Mouse (Mus musculus) urinary bladder, postnatal 14 days (tissue): ENCODE results near the gene Pdhb.

Source experiments
- DNase-seq: peaks from one replicate; pipeline ENCODE4 v3.0.0; 2021; ENCODE audit warnings: low spot score

Pdhb gene

DNA sequence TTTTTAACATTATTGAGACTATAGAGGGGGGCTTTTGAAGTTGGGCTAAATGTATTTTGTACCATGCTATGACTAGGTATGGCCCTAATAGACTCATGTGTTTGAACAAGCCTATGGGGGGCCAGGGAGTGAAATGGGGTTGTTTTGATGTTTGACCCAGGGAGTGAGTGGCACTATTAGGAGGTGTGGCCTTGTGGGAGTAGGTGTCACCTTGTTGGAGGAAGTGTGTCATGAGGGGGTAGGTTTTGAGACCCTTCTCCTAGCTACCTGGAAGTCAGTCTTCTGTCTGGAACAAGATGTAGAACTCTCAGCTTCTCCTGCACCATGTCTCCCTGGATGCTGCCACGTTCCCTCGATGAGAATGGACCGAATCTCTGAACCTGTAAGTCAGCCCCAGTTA lies 17.7 kb upstream of the Pdhb start:
- DNase-seq, result no peak

DNA sequence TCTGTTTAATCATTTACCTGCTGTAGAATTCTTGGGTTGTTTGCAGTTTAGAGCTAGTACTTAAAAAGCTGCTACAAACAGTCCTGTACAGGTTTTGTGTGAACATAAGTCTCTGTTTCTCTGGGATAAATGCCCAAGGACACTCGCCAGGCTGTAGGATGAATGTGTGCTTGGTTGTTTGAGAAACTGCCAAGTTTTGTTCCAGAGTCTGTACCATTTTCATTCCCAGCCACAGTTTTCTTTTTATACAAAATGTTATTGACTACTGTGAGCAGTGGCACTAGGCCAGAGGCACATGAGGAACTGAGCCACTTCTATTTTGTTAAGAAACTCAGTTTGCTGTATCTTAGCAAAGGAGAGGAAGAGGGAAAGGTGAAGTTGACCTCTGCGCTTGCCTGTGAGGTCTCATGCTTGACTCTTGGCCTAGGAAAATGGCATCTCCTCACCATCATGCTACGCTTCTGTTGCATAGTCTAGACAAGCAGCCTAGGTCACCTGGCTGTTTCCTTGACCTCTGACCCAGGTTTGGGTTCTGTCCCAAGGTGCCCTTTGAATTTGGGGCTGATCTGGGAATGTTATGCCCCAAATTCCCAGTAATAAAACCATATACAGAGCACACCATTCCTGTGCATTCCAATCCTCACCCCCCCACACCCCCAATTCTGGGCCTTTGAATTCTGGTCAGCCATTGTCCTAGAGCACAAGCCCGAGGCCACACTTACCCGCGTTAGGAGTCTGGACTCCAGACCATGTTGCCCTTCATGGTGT lies 13.6 kb upstream of the Pdhb start:
- no peak for DNase-seq

DNA sequence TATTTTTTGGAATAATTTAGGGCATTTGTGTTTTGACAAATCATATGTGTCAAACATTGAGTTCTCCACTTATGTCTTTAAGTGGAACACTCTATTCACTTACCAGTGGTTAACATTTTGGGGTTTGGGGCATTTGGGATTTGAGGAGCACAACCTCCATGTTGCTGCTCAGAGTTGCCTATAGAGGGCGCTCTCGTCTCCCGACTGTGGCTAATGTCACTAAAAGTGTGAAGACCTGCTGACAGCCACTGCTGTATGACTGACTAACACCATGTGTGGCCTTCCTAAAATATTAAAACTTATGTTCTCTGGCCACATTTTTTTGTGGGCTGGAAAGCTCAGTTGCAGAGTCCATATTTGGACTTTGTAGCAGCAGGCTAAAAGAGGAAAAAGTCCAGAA lies 10.5 kb upstream of the Pdhb start:
- DNase-seq, result no peak

DNA sequence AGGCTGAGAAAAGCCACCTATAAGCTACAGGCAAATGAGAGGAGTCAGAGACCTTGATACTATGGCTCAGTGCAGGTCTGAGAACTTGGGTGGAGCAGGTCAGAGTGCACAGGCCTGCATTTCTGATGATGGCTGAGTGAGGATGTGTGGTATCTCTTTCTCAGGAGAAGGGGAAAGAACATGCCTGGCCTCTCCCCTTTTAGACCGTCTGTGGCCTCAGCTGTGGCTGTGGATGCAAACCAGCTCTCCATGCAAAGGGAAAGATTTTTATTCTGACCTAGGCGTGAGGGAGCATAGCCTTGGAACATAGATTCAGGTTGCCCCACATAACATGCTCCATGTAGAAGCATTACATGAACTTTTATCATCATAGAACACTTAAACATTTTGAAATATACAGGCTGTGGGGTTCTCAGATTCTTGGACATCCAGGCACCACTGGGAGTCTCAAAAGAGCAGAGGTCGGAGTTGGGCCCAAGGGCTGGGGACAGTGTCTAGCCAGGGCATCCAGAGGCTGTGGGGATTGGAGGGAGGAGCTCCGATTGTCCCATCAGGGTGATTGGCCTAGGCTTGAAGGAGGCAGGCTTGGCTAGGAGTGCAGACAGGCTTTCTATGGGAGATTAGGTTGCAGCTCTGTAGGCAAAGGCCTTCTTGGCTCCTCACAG lies 7.7 kb upstream of the Pdhb start:
- DNase-seq, result no peak

DNA sequence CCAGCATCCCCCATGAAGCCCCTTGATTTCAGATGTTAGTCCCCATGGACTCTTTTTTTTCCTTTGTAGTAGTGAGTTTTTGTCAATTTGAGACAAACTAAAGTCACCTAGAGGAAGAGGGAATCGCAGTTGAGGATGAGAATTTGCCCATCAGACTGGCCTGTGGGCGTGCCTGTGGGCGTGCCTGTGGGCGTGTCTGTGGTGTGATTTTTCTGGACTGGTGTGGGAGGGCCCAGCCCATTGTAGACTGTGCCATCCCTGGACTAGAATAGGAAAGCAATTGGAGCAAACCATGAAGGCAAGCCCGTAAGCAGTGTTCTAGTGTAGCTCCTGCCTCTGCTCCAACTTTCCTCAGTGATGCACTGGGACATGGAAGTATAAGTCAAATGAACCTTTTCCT lies 3.4 kb upstream of the Pdhb start:
- DNase-seq, result no peak

DNA sequence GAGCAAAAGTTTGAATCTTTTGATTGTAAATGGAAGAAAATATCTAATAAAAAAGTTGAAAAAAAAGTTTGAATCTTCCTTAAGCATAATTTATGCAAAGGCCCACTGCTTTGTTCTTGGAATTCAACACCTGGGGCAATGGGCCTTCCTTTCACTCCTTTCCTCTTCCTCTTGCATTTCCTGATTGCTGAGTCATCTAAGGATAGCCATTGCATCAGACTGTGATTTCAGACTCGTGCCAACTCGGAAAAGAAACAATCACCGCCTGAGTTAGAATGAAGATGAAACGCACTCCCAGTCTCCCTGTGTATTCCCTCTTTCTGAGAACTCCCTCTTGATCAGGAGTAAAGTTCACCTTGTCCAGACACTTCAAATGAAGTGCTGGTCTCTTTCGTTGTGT lies 1.8 kb upstream of the Pdhb start:
- DNase-seq, result no peak

DNA sequence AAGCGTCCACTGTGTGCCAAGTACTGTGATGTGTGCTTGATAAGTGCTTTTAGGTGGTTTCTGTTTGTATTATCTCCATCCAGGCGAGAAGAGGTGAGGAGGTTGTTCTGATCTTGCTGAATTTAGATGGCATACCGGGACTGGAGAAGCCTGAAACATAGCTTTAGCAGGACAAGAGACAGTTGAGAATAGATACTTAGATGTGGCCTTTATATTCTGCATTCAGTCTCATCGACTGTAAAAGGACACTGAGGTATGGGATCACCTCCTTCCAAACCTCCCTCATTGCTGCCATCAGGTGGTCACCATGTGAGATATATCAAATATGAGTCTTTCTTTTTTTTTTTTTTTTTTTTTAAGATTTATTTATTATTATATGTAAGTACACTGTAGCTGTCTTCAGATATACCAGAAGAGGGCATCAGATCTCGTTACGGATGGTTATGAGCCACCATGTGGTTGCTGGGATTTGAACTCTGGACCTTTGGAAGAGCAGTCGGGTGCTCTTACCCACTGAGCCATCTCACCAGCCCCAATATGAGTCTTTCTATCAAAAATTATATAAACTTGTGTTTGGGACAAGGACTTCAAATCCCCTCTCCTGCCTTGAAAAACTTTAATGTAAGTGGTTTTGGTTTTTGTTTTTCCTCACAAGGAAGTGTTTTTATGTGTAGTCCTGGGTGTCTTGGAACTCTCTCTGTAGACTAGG lies 871 bp upstream of the Pdhb start:
- DNase-seq, result peak; percentile 35

DNA sequence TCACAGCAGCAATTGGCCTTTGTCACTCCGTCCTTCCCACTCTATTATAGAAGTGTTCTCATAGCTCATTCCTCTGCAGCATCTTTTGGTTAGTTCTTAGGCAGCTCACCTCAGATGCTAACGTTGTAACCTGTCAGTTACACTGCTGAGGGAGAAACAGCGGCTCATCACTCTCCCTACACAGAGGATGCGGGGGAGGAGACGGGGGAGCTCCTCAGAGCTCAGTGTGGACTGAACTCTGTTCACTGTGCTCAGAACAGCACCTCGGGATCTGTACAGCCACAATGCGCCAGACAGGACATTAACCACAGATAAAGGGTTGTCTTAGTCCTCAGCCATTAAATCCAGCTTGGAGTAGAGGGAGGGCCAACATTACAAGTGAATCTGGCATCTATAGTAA lies 8.4 kb downstream of the Pdhb start:
- DNase-seq, result no peak

DNA sequence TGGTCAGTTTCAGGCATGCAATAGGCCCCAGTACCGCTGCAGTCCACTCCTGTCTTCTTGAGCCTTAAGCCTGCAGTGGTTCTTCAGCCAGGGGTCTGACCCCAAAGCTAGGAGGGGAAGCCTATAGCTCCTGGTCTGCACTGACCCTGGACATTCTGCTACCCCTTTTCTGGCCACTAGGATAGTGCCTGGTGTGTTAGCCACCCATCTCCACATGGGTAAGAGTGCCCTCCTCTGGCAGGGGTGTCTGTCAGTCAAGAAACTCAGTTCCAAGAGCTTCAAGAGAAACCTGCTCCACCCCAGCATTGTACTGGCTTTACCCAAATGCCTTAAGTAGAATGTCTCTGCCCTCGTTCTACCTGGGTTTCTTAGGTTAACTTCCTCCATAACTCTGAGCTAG lies 11.0 kb downstream of the Pdhb start:
- DNase-seq, result peak; percentile 44

DNA sequence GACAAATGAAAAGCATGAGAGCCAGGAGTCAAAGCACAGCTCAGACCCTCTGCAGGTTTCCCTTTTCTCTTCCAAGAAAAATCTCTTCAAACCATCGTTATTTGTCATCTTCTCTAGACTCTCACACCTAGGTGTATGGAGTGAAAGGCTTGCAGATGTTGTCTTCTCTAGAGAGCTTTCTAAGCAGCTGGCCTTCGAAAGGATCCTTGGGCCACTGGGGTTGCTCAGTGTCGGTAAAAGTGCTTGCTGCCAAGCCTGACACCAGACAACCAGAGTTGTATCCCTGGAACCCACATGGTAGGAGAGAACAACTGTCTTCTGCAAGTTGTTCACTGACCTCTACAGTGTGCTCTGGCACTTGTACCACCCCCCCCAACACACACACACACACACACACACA lies 13.7 kb downstream of the Pdhb start:
- DNase-seq, result no peak

DNA sequence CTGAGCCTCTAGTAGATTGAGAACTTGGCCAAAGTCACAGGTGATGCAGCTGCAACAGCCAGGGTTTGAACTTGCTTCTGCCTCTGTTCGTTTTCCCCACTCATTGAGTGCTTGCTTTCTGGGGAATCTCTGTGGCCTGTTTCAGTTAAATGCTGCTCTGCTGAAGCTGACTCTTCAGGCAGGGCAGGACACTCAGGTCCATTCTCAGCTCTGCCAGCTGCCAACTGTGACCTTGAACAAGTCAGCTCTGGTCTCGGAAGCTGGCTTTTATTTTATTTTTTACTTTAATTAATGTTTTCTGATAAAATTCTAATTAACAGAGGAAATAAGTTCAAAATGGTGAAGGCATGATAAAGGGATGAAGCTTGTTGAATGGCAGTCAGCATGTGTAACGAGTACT lies 14.1 kb downstream of the Pdhb start:
- DNase-seq, result no peak

DNA sequence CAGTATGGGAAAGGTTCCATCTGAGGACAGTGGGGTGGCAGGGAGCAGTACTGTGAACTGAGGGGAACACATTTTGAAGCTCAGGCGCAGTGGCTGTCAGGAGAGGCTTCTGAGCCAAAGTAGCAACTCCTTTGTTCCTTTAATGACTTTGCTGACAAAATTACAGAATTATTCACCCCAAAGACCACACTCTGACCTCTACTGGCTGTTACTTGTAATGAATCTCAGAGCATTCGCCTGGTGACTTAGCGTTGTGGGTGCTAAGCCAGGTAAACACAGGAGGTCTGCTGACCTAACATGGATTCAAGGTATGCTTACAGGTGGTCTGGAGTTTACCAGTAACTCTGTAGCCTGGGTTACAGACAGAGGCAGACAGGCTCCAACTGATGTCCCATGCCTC lies 15.9 kb downstream of the Pdhb start:
- no peak for DNase-seq

DNA sequence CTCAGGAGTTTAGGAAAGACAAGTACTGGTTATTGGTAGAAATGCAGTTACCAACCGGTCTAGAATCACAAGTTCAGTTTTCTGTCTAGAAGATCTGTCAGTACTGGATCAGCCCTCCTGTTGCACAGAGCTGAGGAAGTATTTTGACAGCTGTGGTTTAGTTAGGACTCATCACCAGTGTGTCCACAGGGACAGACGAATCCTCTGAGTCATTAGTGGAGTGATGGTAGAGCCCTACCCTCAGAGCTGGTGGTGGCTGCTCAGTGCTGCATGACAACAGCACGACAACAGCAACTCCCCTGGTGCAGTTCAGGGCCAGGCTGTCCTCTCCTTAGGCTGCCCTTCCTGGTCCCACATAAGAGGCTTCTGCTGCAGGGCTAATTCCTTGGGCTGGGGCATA lies 18.8 kb downstream of the Pdhb start:
- no peak for DNase-seq

DNA sequence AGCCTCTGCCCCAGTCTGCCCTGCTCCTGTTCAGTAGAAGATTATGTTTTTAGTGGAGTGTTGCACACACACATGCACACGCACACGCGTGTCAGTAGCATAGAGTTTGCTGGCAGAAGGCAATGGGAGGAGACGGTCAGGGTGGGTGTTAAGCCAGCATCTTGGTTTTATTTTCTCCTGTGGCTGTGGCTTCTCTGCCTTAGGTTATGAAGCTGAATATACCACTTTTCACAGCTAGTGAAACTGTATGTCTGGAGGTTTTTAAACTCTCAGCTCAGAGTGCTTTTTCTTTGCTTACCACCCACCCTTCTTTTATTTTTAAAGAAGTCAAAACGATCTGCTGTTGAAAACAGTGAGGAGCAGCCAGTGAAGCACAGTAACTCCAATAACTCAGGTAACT lies 21.1 kb downstream of the Pdhb start:
- DNase-seq, result no peak

DNA sequence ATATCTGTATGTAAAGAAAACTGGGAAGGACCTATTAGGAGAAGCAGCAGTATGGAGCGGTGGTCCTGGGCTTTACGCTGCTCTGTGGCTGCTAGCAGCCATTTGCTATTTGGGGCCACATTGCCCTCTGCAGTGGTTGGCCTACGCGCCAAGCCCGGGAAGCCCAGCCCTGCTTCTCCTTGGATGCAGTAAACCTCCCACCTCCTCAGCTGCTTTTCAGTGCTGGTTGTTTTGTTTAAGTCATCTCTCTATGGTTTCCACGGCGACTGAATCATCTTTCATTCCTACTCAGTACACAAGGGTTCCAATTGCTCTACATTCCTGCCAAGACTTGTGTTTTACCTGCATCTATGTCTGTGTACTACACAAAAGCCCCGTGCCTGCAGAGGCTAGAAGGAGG lies 24.0 kb downstream of the Pdhb start:
- no peak for DNase-seq

DNA sequence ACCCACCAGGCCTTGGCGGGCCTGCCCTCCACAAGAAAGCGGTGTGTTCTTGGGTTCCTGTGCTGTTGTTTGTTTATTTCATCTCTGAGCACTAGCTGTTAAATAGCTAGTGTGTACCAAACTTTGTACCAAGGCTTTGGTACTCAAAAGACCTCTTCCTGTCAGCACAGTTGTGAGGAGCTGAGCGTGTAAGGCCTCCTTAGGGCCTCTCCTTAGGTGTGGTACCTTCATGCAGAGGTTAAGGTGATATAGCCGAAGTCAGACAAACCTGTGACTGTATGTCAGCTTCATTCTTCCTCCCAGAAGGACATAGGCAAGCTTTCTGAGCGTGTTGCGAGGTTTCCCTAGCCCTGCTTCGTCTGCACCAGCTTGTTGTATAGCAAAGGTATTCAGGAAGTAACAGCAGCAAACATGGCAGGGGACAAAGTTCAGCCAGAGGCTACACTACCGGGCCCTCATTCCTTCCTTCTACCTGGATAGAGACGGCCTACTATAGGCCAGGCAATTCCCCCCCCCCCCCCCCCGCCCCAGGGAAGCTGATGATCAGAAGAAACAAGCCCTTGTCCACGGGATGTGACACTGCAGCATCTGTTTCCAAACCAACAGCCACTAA lies 26.1 kb downstream of the Pdhb start:
- DNase-seq, result no peak

DNA sequence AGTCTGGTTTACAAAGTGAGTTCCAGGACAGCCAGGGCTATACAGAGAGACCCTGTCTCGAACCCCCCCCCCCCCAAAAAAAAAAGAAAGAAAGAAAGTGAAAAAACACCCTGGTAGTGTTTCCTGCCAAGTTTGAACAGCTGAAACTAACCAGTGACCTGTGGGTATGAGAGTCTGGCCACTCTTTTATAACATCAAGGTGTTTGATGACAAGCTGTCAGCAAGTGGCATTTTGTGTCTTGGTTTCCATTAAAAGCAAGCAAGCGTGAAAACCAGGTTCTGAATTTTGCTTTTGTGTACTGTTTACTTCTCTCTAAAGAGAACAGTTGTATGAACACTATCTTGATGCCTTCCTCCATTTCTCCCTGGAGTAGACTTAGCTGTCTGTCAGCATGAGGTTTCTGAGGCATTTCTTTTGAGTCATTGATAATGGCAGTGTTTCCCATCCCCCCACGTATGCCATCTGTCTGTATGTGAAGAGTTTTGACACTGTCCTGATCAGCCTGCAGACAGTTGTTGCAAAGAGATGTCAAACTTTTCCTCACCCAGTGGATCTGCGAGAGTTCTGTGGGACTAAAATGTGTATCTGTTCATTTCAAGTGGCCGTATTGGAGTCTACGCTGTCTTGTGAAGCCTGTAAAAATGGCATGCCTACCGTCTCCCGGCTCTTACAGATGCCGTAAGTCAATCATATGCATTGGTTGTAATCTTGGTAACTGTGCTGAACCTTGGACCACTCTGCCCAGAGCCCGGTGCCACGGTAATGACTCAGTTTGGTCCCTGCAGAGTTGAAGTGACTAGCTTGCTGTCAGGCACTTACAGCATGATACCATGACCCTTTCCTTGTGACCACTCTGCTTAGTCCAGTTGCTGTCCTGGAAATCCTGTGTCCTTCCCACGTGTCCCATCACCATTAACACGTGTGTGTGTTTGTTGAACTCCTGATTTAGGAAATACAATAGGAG lies 26.9 kb downstream of the Pdhb start:
- no peak for DNase-seq

DNA sequence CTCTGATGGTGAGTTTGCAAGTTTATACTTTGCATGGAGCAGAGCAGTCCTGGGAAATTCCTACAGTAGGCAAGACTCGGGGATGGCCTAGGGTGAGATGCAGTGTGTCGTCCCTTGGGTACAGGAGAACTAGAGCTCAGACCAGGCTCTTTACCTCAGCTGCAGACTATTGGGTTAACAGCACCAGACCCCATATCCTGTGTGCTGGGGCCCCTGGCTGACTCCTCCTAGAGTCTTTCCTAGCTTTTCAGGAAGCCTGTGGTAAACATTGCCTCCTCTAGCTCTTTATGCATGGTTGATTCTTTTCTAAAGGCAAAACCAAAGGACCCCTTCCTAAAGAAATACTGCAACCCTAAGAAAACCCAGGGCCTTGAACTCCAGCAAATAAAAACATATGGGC lies 31.7 kb downstream of the Pdhb start:
- DNase-seq, result no peak

DNA sequence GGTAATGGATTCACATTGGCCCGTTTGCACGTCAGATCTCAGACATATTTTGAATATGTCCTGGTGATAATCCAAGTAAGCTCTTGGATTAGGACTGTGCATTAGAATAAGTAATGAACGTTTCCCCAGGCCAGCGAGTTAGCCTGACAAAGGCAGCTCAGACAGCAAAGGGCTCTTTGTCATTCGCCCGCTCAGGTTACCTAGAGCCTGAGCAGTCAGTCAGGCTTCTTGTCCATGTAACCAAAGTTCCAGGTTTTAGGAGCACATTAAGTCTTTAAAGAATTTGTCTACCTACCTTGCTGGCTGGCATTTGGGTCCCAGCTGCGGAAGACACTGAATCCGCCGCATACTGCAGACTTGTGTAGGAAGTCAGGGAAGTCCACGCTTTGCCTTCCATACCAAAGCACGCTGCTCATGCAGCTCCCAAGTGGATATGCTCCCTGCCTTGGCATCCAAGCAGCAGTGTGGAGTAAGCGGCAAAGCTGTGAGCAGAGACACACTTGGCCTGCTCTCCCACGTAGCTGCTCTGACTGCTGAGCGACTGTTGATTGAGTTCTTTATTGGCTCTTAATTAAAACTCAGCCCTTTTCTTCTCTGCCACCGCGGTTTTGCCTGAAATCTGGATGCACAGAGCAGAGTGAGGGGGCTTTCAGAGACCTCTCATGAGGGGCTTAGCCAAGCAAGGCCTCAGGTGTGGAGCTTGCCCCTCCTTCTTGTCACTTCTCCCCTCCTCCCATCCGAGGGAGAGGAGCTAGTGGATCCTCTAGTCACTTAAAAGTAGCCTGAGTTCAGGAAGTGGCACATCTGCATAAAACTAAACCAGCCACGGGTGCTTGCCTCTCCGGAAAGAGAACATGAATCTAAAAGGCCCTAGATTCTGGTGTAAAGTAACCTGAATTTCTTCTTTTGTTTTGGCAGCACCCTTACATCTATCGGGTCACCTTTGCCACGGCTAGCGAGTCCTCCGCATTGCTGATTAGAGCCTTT lies 32.8 kb downstream of the Pdhb start:
- no peak for DNase-seq

DNA sequence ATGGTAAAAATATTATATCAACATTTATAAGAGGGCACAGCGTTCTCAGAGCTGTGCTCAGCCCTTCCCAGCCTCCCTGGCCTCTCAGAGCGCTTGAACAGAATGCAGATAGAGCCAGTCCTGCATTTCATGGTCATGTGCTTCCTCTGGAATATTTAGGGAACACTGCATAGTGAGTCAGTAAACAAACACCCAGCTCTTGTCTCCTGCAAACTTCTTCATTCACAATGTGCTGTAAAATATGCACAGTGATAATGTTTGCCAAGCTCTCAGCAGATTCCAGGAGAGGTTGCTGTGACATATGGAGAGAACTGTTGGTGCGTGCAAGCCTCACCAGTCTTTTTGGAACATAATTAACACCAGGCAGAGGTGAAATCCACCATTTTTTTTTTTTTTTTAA lies 37.7 kb downstream of the Pdhb start:
- DNase-seq, result no peak

DNA sequence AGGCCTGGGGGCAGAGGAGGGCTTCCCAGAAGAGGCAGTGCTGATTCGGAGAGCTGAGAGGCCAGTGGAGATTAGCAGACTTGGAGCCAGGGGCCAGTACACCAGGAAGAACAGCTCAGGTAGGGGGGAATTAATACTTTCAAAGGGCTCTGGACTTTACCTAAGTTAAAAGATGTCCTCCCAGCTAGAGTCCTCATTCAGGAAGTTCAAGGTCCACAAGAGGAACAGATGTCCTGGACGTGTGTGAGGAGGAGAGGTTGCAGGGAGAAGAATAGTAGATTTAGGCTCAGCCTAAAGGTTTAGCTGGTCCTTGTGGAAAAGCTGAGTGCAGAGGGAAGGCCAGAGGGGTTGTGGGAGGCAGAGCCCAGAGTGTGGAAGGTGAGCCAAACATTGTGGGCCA lies 38.6 kb downstream of the Pdhb start:
- no peak for DNase-seq
